Mouse (Mus musculus) E14TG2a.4 (cell line): ENCODE data around the gene Thada.

Experiments
- CTCF ChIP-seq: conservative IDR thresholded peaks from 2 replicates; pipeline ENCODE4 v1.5.1; 2014; ENCODE audit warnings: low read length
- POU5F1 ChIP-seq: IDR thresholded peaks from 2 replicates; pipeline ENCODE4 v1.6.1; 2014; ENCODE audit warnings: low read length, borderline replicate concordance

GRCm38 (mm10) chr17:84235399-84235928 is 230.5 kb downstream of the Thada start:
- TF ChIP-seq CTCF (no peak), POU5F1 (no peak)
